Mouse (Mus musculus) ES-E14 (cell line): ENCODE data around the gene Unc45a. TPM values are rescaled to one million over a fixed set of nuclear protein-coding genes. Genes with fewer than 3 reads are reported as not detected.
A peak's percentile ranks its signal among the peaks of the same experiment; 100 is the strongest.

Experiments
- DNase-seq: peaks from one replicate; pipeline ENCODE4 v3.0.0-alpha.2; 2013; ENCODE audit warnings: low read depth, low spot score
- H3K27ac ChIP-seq: 2 replicates; pipeline ENCODE4 v1.5.1; 2012; ENCODE audit warnings: low read depth, mild to moderate bottlenecking, low read length, moderate library complexity, mixed read lengths; ENCODE audit not compliant: poor library complexity, insufficient read depth, severe bottlenecking
- H3K36me3 ChIP-seq: 2 replicates; pipeline ENCODE4 v1.6.1; 2012; ENCODE audit warnings: mild to moderate bottlenecking, low read length, moderate library complexity, mixed read lengths; ENCODE audit not compliant: control insufficient read depth, poor library complexity, insufficient read depth, severe bottlenecking
- H3K4me1 ChIP-seq, 2 experiments: fragments of 150-350 bp in 1 of 2; sonication (generic) in 1 of 2; 2 replicates each; pipeline ENCODE4 v1.6.1; 2012; ENCODE audit warnings: low read length in 2 of 2, mild to moderate bottlenecking in 1 of 2, mixed read lengths in 1 of 2; ENCODE audit not compliant: control insufficient read depth in 2 of 2, insufficient read depth in 2 of 2, poor library complexity in 1 of 2
- H3K4me3 ChIP-seq, 2 experiments: fragments of 150-350 bp in 1 of 2; sonication (generic) in 1 of 2; 2 replicates each; pipeline ENCODE4 v1.5.1; 2012; ENCODE audit warnings: low read length in 2 of 2, low read depth in 1 of 2, mild to moderate bottlenecking in 1 of 2, mixed read lengths in 1 of 2; ENCODE audit not compliant: insufficient read depth in 1 of 2, poor library complexity in 1 of 2, severe bottlenecking in 1 of 2
- H3K9ac ChIP-seq: 2 replicates; pipeline ENCODE4 v1.6.1; 2012; ENCODE audit warnings: low read depth, mild to moderate bottlenecking, low read length, mixed read lengths; ENCODE audit not compliant: poor library complexity, insufficient read depth, severe bottlenecking
- H3K9me3 ChIP-seq: fragments of 150-350 bp; sonication (generic); 2 replicates; pipeline ENCODE4 v1.6.1; 2012; ENCODE audit warnings: low read depth, mild to moderate bottlenecking, low read length; ENCODE audit not compliant: control insufficient read depth, insufficient read depth
- CHD2 ChIP-seq: IDR thresholded peaks from 2 replicates; pipeline ENCODE4 v1.6.1; 2014; ENCODE audit warnings: mild to moderate bottlenecking, low read depth, low read length, inconsistent platforms
- HCFC1 ChIP-seq: IDR thresholded peaks from 2 replicates; pipeline ENCODE4 v1.6.1; 2012; ENCODE audit warnings: low read length, inconsistent platforms, borderline replicate concordance; ENCODE audit not compliant: insufficient read depth
- MAFK ChIP-seq: IDR thresholded peaks from 2 replicates; pipeline ENCODE4 v1.6.1; 2014; ENCODE audit warnings: mild to moderate bottlenecking, low read depth, low read length, inconsistent platforms; ENCODE audit not compliant: insufficient read depth
- ZC3H11A ChIP-seq: IDR thresholded peaks from 2 replicates; pipeline ENCODE4 v1.6.1; 2012; ENCODE audit warnings: low read depth, mild to moderate bottlenecking, inconsistent platforms, low read length, borderline replicate concordance
- ZNF384 ChIP-seq: IDR thresholded peaks from 2 replicates; pipeline ENCODE4 v1.6.1; 2012; ENCODE audit warnings: low read depth, low read length, inconsistent platforms
- in situ Hi-C, 2 experiments: fragments of 600-800 bp; cut with MboI; formaldehyde crosslinking; loops; one replicate each; pipeline ENCODE4 v1.15.1; 2025; ENCODE audit warnings: low sequenced_read_pairs in 2 of 2, inconsistent platforms in 1 of 2; ENCODE audit not compliant: unreplicated experiment in 2 of 2
- total RNA-seq: library from RNA; depleted of rRNA; stranded (reverse); fragments of 300-350 nt; gene quantifications from 2 replicates; pipeline ENCODE4 v1.2.3, GENCODE M21; 2012; rRNA removed

The Unc45a gene
- total RNA-seq, result 52.0 and 54.1 TPM in 2 replicates

- Histone ChIP-seq H3K4me1 (peaks cover 3 to 6% of the 10 kb centered on the region in 2 experiments; a peak in 3 of 4 replicates), H3K9me3 (no peaks in the 10 kb centered on the region), H3K9ac (peak within 1 kb of the TSS; percentile 82), H3K27ac (no peak within 1 kb of the TSS), H3K36me3 (peaks cover 14% of the 10 kb centered on the region), H3K4me3 (peak within 1 kb of the TSS; percentile 78 to 83)
- in situ Hi-C loops, result no loop called here
- TF ChIP-seq ZC3H11A (0 out of 2 replicates have a peak, but pooled peaks have one; percentile 34), ZNF384 (0 out of 2 replicates have a peak, but pooled peaks have one; percentile 46), CHD2 (no peak), MAFK (no peak)
- DNase-seq, result peak; percentile 52
Measured at GRCm38 (mm10) chr7:80340793-80341192, at the start of gene Unc45a. Gene Unc45a (minus strand): TSS chr7:80341005.

DNA sequence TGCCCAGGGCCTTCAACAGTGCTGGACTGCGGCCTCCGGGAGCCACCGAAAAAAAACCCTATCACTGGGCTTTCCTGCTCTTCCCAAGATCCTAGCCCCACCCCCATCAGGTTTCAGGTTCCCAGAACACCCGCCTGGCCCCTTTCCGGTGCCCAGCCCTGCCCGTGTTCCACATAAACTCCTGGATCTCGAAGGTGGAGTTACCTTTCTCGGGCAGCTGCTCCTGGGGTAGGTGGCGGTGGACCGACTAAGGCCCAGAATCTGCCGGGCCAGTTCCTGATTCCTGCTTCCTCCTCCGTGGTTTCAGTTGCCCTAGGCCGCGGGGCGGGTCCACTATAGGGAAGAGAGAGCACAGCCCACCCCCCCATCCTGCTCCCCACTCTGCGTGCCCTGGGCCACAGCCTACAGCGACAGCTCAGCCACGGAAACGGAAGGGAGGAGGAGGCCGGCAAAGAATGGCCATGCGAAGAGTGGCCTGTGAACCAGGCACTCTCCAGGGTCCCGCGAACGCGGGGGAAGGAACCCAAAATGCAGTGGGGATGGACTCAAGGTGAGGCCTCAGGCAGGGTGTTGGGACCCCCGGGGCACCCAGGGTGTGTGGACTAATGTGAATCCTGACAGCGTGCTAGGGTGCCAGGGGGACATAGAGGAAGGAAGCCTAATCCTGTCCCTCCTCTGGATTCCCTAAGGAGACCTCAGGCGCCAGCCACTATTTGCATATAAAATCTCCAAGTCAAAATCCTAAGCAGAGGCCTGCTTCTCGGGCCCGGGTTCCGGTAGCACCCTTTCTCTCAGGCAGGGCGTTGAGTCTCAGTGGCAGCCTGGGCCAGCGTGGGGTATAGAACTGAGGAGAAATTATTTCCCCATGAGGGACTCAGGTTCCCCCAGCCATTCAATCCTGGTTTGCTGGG, 47.1 kb upstream of the Unc45a start, which contains the start of gene Fes:
Gene Fes (minus strand): TSS at position 314 of the 911 bp plus-strand sequence.
- in situ Hi-C loops, result loop anchor here (10.0 to 25.0 kb wide), 3 partner anchors 197 to 307 kb away; no protein-coding TSS in a partner anchor
- no peak for TF ChIP-seq CHD2
- no peak for TF ChIP-seq ZC3H11A
- no peak for TF ChIP-seq MAFK
- no peak for TF ChIP-seq HCFC1
- no peak for TF ChIP-seq ZNF384
- no peak for DNase-seq

DNA sequence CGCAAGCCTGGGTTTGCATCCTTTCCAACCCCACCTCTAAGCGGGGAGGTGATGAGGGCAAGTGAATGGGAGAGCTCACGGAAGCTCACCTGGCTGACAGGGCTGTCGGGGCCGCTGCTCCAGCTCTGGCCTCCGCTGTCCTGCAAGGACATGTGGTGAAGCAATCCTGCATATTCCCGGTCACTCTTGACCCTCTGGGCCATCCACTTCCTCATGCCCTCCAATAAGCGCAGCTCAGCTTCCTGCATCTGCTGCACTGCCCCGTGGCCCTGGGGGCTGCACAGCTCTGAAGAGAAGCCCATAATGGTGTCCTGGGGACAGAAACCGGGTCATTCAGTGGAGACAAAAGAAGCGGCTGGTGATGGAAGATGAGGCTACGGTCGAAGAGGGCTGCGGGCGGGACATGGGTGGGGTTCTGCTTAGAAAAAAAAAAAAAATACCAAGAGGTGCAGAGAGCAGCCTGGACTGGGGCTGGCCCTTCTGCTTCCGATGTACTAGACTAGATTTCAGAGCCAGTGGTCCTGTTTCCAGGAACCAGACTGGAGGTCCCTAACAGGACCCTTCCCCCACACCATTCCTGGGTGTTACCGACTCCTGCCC, 46.3 kb upstream of the Unc45a start:
- Histone ChIP-seq H3K4me3 (peak overlapping the region; percentile 4 to 66; a peak in 3 of 4 replicates), H3K9ac (no peak overlapping the region), H3K27ac (no peak overlapping the region), H3K36me3 (peaks cover 2% of the 10 kb centered on the region; the same call in 1 of the 2 replicates), H3K9me3 (no peaks in the 10 kb centered on the region), H3K4me1 (peaks cover 0 to 12% of the 10 kb centered on the region in 2 experiments; a peak in 1 of 4 replicates)
- DNase-seq, result no peak
- in situ Hi-C loops, result loop anchor here (10.0 to 25.0 kb wide), 3 partner anchors 198 to 308 kb away; no protein-coding TSS in a partner anchor
- TF ChIP-seq MAFK (no peak), ZNF384 (peak; percentile 60; the same call in 1 of the 2 replicates)

More for the DNA sequence above, 47.1 kb upstream of the Unc45a start, which contains the start of gene Fes:
- Histone ChIP-seq H3K9ac (peak within 1 kb of the TSS; percentile 44), H3K4me3 (peak within 1 kb of the TSS; percentile 47 to 66), H3K4me1 (peaks cover 0 to 8% of the 10 kb centered on the region in 2 experiments; a peak in 1 of 4 replicates), H3K36me3 (peaks cover 5% of the 10 kb centered on the region; the same call in 1 of the 2 replicates), H3K9me3 (no peaks in the 10 kb centered on the region), H3K27ac (no peak within 1 kb of the TSS)

GRCm38 (mm10) chr7:80386235-80386930, 45.6 kb upstream of the Unc45a start:
- H3K9me3 ChIP-seq, result no peaks in the 10 kb centered on the region
- H3K4me1 ChIP-seq, result peaks cover 0 to 12% of the 10 kb centered on the region in 2 experiments; a peak in 1 of 4 replicates
- H3K27ac ChIP-seq, result no peak overlapping the region
- peak; percentile 92 for DNase-seq
- TF ChIP-seq ZNF384 (no peak), ZC3H11A (peak; percentile 95), MAFK (no peak), CHD2 (no peak)
- in situ Hi-C loops, result loop anchor here (10.0 to 25.0 kb wide), 3 partner anchors 198 to 308 kb away; no protein-coding TSS in a partner anchor
- no peak overlapping the region for H3K9ac ChIP-seq
- H3K36me3 ChIP-seq, result no peaks in the 10 kb centered on the region; the same call in 1 of the 2 replicates
- H3K4me3 ChIP-seq, result peak overlapping the region; percentile 4 to 66; a peak in 2 of 4 replicates
